Mouse (Mus musculus) sigmoid colon, adult 10 weeks (tissue): ENCODE measurements around the gene 1700017D01Rik. TPM values are rescaled to one million over a fixed set of nuclear protein-coding genes. Genes with fewer than 3 reads are reported as not detected.

Experiments used
- polyA plus RNA-seq: library from polyadenylated mRNA; stranded (reverse); fragments of 350-450 nt; fragmentation: Illumina TruSeq; extraction: RNeasy Lipid Tissue Mini Kit (QIAGEN cat#74804); gene quantifications from one replicate; pipeline ENCODE4 v1.2.3, GENCODE M21; 2014; ENCODE audit warnings: low read depth, low replicate concordance

Gene 1700017D01Rik
- polyA plus RNA-seq = not detected

DNA sequence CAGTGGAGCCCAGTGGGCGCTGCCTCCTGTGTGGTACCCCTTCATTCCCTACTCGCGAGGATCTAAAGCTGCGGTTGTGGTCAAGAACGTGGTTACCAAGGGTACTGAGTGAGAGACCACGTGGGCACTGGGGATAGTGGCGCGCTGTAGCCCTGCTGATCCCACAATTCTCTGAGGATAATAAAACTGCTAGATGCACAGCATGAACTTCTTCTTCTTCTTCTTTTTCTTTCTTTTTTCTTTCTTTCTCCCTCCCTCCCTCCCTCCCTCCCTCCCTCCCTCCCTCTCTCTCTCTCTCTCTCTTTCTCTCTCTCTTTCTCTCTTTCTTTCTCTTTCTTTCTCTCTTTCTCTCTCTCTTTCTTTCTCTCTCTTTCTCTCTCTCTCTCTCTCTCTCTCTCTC, at the start of gene 1700017D01Rik:
Gene 1700017D01Rik (minus strand): TSS at position 101 of the 400 bp plus-strand sequence.

DNA sequence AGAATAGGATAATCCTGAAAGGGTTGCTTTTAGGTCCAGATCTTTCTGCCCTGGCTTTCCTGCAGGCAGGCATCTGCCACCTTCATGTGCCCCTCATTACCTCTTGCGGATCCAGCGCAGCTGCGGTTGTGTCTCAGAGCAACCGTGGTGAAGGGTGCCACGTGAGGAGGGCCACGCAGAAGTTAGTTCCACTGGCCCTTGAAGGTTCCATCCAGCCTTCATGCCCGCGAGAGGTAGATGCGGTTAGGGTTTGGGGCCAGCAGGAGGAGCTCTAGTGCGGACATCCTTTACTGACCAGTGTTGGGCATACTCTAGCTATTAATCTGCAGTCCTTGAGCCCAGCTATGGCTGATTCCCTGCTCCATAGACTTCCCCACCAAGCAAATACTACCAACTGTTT, 34.5 kb upstream of the 1700017D01Rik start, which contains the start of gene 1700025F22Rik:
Gene 1700025F22Rik (minus strand): TSS at position 149 of the 400 bp plus-strand sequence.

DNA sequence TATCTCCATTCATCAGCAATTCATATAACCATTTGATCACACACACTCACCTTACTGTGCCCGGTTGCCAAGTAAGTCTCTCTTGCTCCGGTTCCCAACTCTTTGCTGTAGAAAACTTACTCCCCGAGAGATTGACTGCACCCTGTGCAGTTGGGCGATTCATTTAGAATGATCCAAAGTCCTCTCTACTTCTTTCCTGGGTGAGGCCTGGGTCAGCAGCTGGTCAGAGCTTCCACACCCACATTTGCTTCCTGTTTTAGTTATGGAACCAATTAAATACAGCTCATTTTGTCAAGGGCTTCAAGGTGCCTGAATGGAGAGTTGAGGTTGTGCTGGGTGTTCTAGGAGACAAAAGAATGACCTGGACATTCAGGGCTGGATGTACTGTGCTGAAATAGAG, 49.7 kb downstream of the 1700017D01Rik start, which contains the start of gene Ms4a8a:
Gene Ms4a8a (minus strand): TSS at position 169 of the 400 bp plus-strand sequence.

Other genes with a start within 250 kb of the 1700017D01Rik start
- 3.4 TPM for gene Tmem109, start 248.9 kb downstream of the 1700017D01Rik start, polyA plus RNA-seq
- gene Prpf19, start 235.6 kb downstream of the 1700017D01Rik start, polyA plus RNA-seq = 24.8 TPM
- gene Zp1, start 210.2 kb downstream of the 1700017D01Rik start, polyA plus RNA-seq = not detected
- not detected for gene Ptgdr2, start 193.7 kb downstream of the 1700017D01Rik start, polyA plus RNA-seq
- gene Ccdc86, start 181.6 kb downstream of the 1700017D01Rik start, polyA plus RNA-seq = 1.9 TPM
- not detected for gene Ms4a10, start 156.2 kb downstream of the 1700017D01Rik start, polyA plus RNA-seq
- gene Ms4a15, start 137.6 kb downstream of the 1700017D01Rik start, polyA plus RNA-seq = not detected
- gene Ms4a18, start 112.8 kb downstream of the 1700017D01Rik start, polyA plus RNA-seq = 0.32 TPM
- gene Ms4a8a, start 49.8 kb downstream of the 1700017D01Rik start, polyA plus RNA-seq = 842 TPM
- not detected for gene 1700025F22Rik, start 34.4 kb upstream of the 1700017D01Rik start, polyA plus RNA-seq
- not detected for gene Ms4a13, start 65.9 kb upstream of the 1700017D01Rik start, polyA plus RNA-seq
- 57.5 TPM for gene Ms4a12, start 101.6 kb upstream of the 1700017D01Rik start, polyA plus RNA-seq
- 47.6 TPM for gene Ms4a1, start 135.4 kb upstream of the 1700017D01Rik start, polyA plus RNA-seq
- gene Ms4a5, start 153.0 kb upstream of the 1700017D01Rik start, polyA plus RNA-seq = 0.63 TPM
- 6.3 TPM for gene Ms4a14, start 183.6 kb upstream of the 1700017D01Rik start, polyA plus RNA-seq
- gene Ms4a7, start 205.3 kb upstream of the 1700017D01Rik start, polyA plus RNA-seq = 24.3 TPM
- 13.7 TPM for gene Ms4a4a, start 244.6 kb upstream of the 1700017D01Rik start, polyA plus RNA-seq